Mouse (Mus musculus): ENCODE results near the gene Cyp2c23. TPM values are rescaled to one million over a fixed set of nuclear protein-coding genes. Genes with fewer than 3 reads are reported as not detected.

The Cyp2c23 gene
- polyA plus RNA-seq, 1 experiment from 2014 or later = not detected

DNA sequence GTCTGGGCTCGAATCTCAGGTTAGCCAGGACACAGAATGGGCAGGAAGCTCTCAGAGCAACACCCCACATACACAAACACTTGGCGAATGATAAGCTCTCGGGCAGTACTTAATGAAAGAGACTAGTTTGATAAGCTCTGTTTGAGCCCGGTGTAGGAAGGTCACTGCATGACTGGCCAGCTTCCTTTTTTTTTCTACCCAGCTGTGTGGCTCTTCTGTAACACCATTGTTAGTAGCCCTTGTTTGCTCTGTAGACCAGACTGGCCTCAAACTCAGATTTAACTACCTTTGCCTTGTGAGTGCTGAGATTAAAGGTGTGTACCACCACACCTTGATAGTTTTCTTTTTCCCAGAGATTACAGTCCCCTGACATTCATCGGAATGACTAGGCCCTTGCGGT lies 15.1 kb downstream of the Cyp2c23 start:
- Histone ChIP-seq H3K27me3 (ENCODE audit: insufficient read depth, poor library complexity, severe bottlenecking) (no peaks in the 10 kb centered on the region), H3K27ac (no peak overlapping the region), H3K4me1 (replicated peaks) (no peaks in the 10 kb centered on the region), H3K4me3 (no peak overlapping the region), H3K36me3 (no peaks in the 10 kb centered on the region), H3K9me3 (no peaks in the 10 kb centered on the region)
- DNase-seq (ENCODE audit: low spot score) = no peak
- WGBS = 89% methylated on average over 6 of the region's 6 CpGs

DNA sequence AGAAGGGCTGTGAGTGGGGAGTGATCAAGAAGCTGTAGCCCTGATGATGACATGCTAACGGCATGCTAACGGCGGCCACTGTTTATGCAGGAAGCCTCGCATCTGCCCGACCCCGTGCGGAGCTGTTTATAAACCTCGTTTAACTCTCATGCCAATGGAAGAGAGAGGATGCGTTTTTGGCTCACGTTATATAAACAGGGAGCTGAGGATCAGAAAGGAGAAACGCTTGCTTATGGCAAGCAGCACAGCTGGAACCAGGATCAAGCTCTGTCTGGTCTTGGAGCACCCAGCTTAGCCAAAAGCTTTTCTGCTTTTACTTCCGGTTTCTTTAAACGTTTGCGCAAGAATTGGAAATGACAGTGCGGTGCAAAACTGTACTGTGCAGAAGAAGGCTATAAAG lies 20.2 kb downstream of the Cyp2c23 start:
- no peaks in the 10 kb centered on the region for H3K36me3 ChIP-seq
- 0 out of 2 replicates have a peak, but pooled peaks cover 4% of the 10 kb centered on the region for H3K4me1 ChIP-seq (replicated peaks)
- 87% methylated on average over 15 of the region's 15 CpGs for WGBS
- H3K9me3 ChIP-seq = no peaks in the 10 kb centered on the region
- no peak for DNase-seq (ENCODE audit: low spot score)
- no peak overlapping the region for H3K4me3 ChIP-seq
- no peaks in the 10 kb centered on the region for H3K27me3 ChIP-seq (ENCODE audit: insufficient read depth, poor library complexity, severe bottlenecking)
- no peak overlapping the region for H3K27ac ChIP-seq

DNA sequence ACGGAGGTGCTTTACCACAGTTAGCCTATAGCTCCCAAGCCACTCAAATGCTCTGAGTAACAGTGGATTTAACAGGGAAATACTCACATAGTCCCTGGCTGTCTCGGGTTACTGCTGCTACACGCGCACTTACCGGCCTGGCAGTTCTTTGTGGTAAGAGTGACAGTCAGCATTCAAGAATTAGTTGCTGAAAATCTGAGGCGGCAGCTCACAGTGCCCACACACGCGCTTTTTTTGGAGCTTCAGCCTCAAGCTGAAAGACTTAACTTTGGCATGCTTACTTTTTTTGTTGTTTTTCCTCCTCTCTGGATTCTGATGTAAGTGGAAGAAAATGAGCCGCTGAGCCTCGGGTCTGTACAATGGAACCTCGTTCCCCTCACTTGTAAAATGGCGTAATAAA lies 21.8 kb downstream of the Cyp2c23 start:
- 67% methylated on average over 12 of the region's 12 CpGs for WGBS
- H3K9me3 ChIP-seq = no peaks in the 10 kb centered on the region
- no peak overlapping the region for H3K27ac ChIP-seq
- no peak for DNase-seq (ENCODE audit: low spot score)
- 0 out of 2 replicates have a peak, but pooled peaks cover 4% of the 10 kb centered on the region for H3K4me1 ChIP-seq (replicated peaks)
- H3K36me3 ChIP-seq = no peaks in the 10 kb centered on the region
- H3K4me3 ChIP-seq = no peak overlapping the region
- H3K27me3 ChIP-seq (ENCODE audit: insufficient read depth, poor library complexity, severe bottlenecking) = no peaks in the 10 kb centered on the region

DNA sequence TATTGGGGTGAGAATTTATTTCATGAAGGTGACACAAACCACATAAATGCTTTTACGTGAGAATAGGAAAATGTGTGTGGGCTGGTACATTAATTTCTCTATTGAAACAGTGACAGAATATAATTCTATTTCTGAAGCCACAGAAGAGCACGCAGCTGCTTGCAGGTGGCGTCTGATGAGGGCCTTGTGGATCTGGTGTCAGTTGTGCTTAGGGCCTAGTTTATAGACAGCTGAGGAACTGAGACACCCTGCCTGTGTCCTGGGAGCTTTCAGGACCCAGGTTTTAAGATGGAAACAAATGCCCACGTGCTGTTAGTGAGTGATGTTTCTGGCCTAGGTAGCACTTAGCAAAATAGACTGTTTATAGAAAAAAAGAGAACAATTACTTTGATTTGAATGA lies 24.0 kb downstream of the Cyp2c23 start:
- Histone ChIP-seq H3K4me3 (no peak overlapping the region), H3K4me1 (replicated peaks) (0 out of 2 replicates have a peak, but pooled peaks cover 4% of the 10 kb centered on the region), H3K27ac (no peak overlapping the region), H3K27me3 (ENCODE audit: insufficient read depth, poor library complexity, severe bottlenecking) (no peaks in the 10 kb centered on the region), H3K9me3 (no peaks in the 10 kb centered on the region), H3K36me3 (no peaks in the 10 kb centered on the region)
- 81% methylated on average over 4 of the region's 4 CpGs for WGBS
- DNase-seq (ENCODE audit: low spot score) = no peak

DNA sequence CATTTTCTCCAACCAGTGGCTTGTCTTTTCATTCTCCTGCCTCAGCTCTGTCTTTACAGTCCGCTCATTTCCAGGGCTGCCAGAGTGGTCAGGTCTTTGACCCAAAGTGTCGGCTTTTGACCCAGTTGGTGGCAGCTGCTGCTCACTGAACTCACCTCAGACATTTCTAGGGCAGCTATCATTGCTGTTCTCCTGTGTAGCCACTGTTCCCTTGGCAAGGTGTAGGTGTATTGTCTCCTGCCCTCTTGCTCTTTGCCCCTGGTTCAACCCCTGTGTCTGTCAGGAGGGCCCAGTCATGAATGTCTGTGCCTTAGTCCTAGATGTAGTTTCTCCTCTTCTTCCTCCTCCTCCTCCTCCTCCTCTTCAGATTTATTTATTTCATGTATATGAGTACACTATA lies 24.7 kb downstream of the Cyp2c23 start:
- Histone ChIP-seq H3K27me3 (ENCODE audit: insufficient read depth, poor library complexity, severe bottlenecking) (no peaks in the 10 kb centered on the region), H3K4me1 (replicated peaks) (0 out of 2 replicates have a peak, but pooled peaks cover 4% of the 10 kb centered on the region), H3K27ac (no peak overlapping the region), H3K9me3 (no peaks in the 10 kb centered on the region), H3K4me3 (no peak overlapping the region), H3K36me3 (no peaks in the 10 kb centered on the region)
- DNase-seq (ENCODE audit: low spot score) = no peak
- 86% methylated on average over 2 of the region's 2 CpGs for WGBS

DNA sequence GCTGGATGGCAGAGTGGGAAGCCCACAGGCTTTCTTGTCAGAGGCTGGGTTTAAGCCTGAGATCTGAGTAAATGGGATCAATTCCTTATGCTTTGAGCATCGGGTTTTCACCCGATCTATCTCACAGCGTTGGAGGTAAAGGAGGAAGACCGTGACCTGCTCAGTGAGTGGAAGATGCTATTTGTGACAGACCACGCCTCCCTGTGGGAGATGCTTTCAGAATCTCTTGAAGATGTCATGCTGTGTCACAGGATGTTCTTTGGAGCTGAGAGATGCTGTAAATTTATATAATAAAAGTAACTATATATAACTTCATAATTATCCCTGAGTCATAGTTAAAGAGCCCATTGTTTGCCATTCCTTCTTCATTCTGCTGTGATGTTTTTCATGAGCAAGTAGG lies 28.3 kb downstream of the Cyp2c23 start:
- no peak for DNase-seq (ENCODE audit: low spot score)
- H3K27ac ChIP-seq = no peak overlapping the region
- no peak overlapping the region for H3K4me3 ChIP-seq
- no peaks in the 10 kb centered on the region for H3K4me1 ChIP-seq (replicated peaks)
- WGBS = 85% methylated on average over 5 of the region's 5 CpGs
- no peaks in the 10 kb centered on the region for H3K9me3 ChIP-seq
- H3K27me3 ChIP-seq (ENCODE audit: insufficient read depth, poor library complexity, severe bottlenecking) = no peaks in the 10 kb centered on the region
- H3K36me3 ChIP-seq = no peaks in the 10 kb centered on the region

DNA sequence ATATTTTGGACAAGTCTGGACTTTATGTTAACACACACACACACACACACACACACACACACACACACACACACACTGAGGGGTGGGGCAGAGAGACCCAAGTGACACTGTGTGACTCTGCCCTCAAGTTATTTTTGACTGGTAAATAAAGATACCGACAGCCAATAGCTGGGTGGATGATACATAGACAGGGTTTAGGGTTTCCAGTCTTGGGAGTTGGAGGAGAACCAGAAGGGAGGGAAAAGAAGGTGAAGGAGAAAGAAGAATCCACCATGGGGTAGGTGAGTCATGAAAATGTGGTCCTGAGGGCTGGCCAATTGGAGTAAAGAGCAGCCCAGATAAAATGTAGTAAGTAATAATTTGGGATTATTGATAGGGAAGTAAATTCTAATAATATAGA lies 28.9 kb downstream of the Cyp2c23 start:
- Histone ChIP-seq H3K27me3 (ENCODE audit: insufficient read depth, poor library complexity, severe bottlenecking) (no peaks in the 10 kb centered on the region), H3K27ac (no peak overlapping the region), H3K9me3 (no peaks in the 10 kb centered on the region), H3K36me3 (no peaks in the 10 kb centered on the region), H3K4me1 (replicated peaks) (no peaks in the 10 kb centered on the region), H3K4me3 (no peak overlapping the region)
- 92% methylated on average over 1 of the region's 1 CpGs for WGBS
- DNase-seq (ENCODE audit: low spot score) = no peak

DNA sequence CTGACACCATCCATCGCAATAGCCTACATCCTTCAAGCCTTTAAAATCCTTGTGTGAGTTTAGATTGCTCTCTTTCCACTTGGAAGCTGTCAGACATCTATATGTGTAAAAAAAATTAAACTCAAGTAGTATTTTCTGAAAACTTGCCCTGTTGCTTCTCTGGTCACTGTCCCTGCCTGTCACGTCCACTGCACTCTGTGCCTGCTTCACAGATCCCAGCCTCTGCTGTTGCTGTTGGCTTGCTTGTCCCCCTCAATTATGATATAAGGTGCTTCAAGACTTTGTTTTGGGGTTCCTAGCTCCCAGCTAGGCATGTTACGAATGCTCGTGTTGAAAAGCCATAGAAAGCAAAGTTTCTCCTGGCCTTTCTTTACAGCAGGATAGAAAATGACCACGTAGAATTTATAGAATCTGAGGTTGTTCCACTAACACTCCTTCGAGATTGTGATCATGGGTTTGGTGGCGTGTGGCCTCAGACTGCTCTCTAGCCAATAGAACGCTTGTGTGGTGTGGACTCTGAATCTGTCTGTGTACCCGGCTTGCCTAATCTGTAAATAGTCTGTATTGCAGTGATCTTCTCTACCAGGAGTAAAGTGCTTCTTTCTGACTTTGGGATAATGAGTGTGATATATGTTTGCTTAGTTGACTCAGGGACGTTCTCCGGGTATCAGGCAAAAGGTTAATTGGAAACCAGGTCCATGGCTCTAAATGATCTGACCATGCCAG lies 30.0 kb downstream of the Cyp2c23 start:
- Histone ChIP-seq H3K36me3 (no peaks in the 10 kb centered on the region), H3K27ac (no peak overlapping the region), H3K27me3 (ENCODE audit: insufficient read depth, poor library complexity, severe bottlenecking) (no peaks in the 10 kb centered on the region), H3K9me3 (no peaks in the 10 kb centered on the region), H3K4me3 (no peak overlapping the region), H3K4me1 (replicated peaks) (no peaks in the 10 kb centered on the region)
- no peak for DNase-seq (ENCODE audit: low spot score)
- WGBS = 91% methylated on average over 11 of the region's 11 CpGs

DNA sequence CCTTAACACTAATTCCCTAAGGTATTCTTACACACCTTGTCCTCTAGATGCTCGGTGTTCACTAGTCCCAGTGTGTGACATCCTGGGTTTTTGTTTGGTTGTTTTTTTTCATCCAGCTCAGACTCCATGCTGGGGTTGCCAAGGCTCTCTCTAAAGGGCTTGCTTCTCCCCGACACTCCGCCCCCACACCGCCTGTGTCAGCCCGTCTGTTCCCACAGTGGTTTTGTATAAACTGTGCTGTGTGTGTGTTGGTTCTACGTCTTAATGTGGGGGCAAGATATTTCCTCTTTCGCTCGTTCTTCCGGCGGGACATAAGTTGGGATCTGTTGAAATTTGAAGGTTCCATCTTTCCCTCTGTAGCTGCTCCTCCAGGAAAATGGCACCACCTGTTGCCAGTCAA lies 30.9 kb downstream of the Cyp2c23 start:
- Histone ChIP-seq H3K4me1 (replicated peaks) (no peaks in the 10 kb centered on the region), H3K27me3 (ENCODE audit: insufficient read depth, poor library complexity, severe bottlenecking) (no peaks in the 10 kb centered on the region), H3K9me3 (no peaks in the 10 kb centered on the region), H3K27ac (no peak overlapping the region), H3K36me3 (no peaks in the 10 kb centered on the region), H3K4me3 (no peak overlapping the region)
- no peak for DNase-seq (ENCODE audit: low spot score)
- WGBS = 81% methylated on average over 10 of the region's 10 CpGs

DNA sequence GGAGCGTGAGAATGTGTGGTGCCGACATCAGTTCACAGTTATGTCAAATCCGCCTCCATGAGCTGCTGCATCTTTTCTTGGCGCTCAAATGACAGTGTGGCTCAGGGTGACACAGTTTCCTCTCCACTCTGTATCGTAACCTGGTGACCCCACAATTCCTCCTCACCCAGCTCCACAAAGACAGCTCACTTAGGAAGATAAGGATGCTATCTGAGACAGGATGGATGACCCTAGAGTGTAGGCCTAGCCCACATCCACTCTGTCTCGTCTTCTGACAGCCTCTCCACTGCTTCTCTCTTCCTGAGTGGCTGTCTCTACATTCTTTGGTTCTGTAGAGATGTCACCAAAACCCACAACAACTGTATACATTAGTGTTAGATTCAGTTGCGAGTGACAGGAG lies 33.6 kb downstream of the Cyp2c23 start:
- WGBS = 87% methylated on average over 7 of the region's 7 CpGs
- Histone ChIP-seq H3K4me3 (no peak overlapping the region), H3K4me1 (replicated peaks) (no peaks in the 10 kb centered on the region), H3K27me3 (ENCODE audit: insufficient read depth, poor library complexity, severe bottlenecking) (no peaks in the 10 kb centered on the region), H3K27ac (no peak overlapping the region), H3K9me3 (no peaks in the 10 kb centered on the region), H3K36me3 (no peaks in the 10 kb centered on the region)
- no peak for DNase-seq (ENCODE audit: low spot score)

DNA sequence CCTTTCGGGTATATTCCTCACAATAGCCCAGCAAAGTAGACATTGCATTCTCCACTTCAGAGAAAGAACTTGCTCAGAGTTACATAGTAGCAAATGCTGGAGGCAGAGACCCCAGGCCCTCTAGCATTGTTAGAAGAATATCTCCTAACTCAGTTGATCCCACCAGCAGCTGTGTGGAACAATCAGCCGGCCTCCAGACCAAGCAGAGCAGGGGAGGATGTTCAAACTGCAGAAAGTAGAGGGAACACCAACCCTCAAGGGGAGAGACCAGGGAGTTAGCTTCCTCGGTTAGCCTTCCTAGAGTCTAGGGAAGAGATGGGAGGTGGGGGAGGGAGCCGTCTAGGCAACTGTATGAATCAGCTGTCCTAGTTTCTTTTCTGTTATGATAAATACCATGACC lies 36.5 kb downstream of the Cyp2c23 start:
- no peak for DNase-seq (ENCODE audit: low spot score)
- Histone ChIP-seq H3K36me3 (no peaks in the 10 kb centered on the region), H3K27me3 (ENCODE audit: insufficient read depth, poor library complexity, severe bottlenecking) (no peaks in the 10 kb centered on the region), H3K4me3 (no peak overlapping the region), H3K27ac (no peak overlapping the region), H3K4me1 (replicated peaks) (no peaks in the 10 kb centered on the region), H3K9me3 (no peaks in the 10 kb centered on the region)
- 76% methylated on average over 4 of the region's 4 CpGs for WGBS

DNA sequence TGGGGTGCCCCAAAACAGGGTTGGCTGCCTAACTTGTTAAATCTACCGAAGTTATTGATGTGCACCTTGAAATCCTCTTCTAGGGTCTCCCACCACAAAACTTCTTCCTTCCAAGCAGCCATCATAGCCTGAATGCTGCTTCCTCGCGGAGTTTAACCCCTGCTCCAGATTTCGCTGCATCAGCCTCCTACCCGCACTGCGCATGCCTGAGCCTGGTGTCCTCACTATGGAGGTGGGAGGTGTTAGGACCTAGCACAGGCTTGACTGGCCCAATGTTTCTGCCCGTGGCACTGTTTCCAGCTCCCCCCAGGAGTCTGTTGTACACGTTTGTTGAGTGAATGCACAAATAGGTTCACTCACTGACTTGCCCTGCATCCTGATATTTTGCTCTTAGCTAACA lies 38.6 kb downstream of the Cyp2c23 start:
- peaks cover 9% of the 10 kb centered on the region; the same call in 1 of the 2 replicates for H3K27me3 ChIP-seq (ENCODE audit: insufficient read depth, poor library complexity, severe bottlenecking)
- H3K36me3 ChIP-seq = no peaks in the 10 kb centered on the region
- H3K4me1 ChIP-seq (replicated peaks) = peaks cover 12% of the 10 kb centered on the region
- 79% methylated on average over 8 of the region's 8 CpGs for WGBS
- no peak overlapping the region for H3K4me3 ChIP-seq
- H3K27ac ChIP-seq = no peak overlapping the region
- H3K9me3 ChIP-seq = no peaks in the 10 kb centered on the region
- no peak for DNase-seq (ENCODE audit: low spot score)

DNA sequence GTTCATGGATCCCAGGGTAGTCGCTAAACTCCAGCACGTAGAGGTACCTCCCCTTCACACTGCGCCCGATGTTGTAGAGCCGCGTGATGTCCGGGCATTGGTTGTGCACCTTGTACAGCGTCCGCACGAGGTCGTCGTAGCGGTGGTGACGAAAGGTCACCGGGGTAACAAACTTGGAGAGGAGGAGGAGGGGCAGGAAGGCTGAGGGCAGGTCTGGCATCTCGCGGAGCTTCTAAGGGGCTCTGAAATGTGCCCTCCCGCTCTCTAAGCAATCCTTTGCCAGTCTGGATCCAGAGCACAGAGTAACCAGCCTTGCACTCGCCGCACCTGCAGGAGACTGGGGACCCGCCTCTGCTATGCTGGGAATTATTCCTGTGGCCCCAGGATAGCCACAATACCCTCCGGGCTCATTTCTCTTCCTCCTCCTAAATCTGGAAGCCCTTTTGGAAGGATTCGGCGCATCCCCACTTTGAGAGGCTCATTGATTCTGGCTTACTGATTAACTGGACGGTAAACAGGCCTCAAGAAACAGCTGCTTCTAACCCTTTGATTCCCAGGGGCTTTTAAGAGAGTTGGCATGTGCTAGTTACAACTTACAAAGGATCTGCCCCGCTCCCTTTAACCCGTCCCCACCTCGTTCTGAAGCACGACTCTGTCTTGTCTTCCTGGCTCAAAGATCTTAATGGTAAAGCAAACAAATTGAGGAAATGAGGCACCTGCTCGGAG lies 42.8 kb downstream of the Cyp2c23 start, which contains the start of gene Cpn1:
Gene Cpn1, minus strand, starts transcription at position 488 of the 726 bp plus-strand sequence.
- DNase-seq (ENCODE audit: low spot score) = peak; percentile 15
- Histone ChIP-seq H3K4me3 (peak within 1 kb of the TSS; percentile 39), H3K9me3 (no peaks in the 10 kb centered on the region), H3K36me3 (no peaks in the 10 kb centered on the region), H3K27ac (no peak within 1 kb of the TSS), H3K4me1 (replicated peaks) (peaks cover 12% of the 10 kb centered on the region), H3K27me3 (ENCODE audit: insufficient read depth, poor library complexity, severe bottlenecking) (peaks cover 9% of the 10 kb centered on the region; the same call in 1 of the 2 replicates)
- WGBS = 21% methylated on average over 30 of the region's 30 CpGs
